Mouse (Mus musculus) ES-E14 (cell line): ENCODE measurements around the gene Rpusd3.

Source experiments
- HCFC1 ChIP-seq: IDR thresholded peaks from 2 replicates; pipeline ENCODE4 v1.6.1; 2012; ENCODE audit warnings: low read length, inconsistent platforms, borderline replicate concordance; ENCODE audit not compliant: insufficient read depth
- MAFK ChIP-seq: IDR thresholded peaks from 2 replicates; pipeline ENCODE4 v1.6.1; 2014; ENCODE audit warnings: mild to moderate bottlenecking, low read depth, low read length, inconsistent platforms; ENCODE audit not compliant: insufficient read depth
- ZNF384 ChIP-seq: IDR thresholded peaks from 2 replicates; pipeline ENCODE4 v1.6.1; 2012; ENCODE audit warnings: low read depth, low read length, inconsistent platforms

GRCm38 (mm10) chr6:113442442-113443090 lies 23.4 kb upstream of the Rpusd3 start, which contains the start of gene Jagn1:
- TF ChIP-seq ZNF384 (no peak), HCFC1 (peak; percentile 70), MAFK (no peak)
